8 mouse cellular contexts compared by ENCODE assay signal in genomic region chr13:13516376-13517225, GRCm38 (mm10).
DNase-seq lines count a peak whose midpoint lies in the region; ATAC-seq lines count a peak whose summit lies in the region.

No protein-coding gene starts in this region.

- H3K9me3 ChIP-seq in intestine, embryonic 16.5 days (ENCODE audit: control insufficient read depth, low read length): no peaks in the 10 kb centered on the region
- H3K9me3 ChIP-seq in midbrain, embryonic 10.5 days (replicated peaks): no peaks in the 10 kb centered on the region

- DNase-seq in adipocyte (ENCODE audit: low spot score): peak; percentile 91
- peak; percentile 92 for DNase-seq in embryo, embryonic 10 days (ENCODE audit: low spot score)
- peak; percentile 65 to 83 for DNase-seq in gastrocnemius, postnatal 4 days (ENCODE audit: low spot score in 2 of 2)
- DNase-seq in left cerebral cortex, postnatal 36 days (ENCODE audit: low spot score in 2 of 2): peak; percentile 80 to 82
- DNase-seq in midbrain, embryonic 10.5 days (ENCODE audit: low spot score): peak; percentile 82
- peak; percentile 61 for DNase-seq in right cerebral cortex, postnatal 36 days (ENCODE audit: low spot score in 2 of 2)
- peak; percentile 84 to 90 for DNase-seq in urinary bladder, postnatal 36 days (ENCODE audit: low spot score in 2 of 2)

- no peak overlapping the region for H3K4me2 ChIP-seq in intestine, embryonic 16.5 days (ENCODE audit: low read depth, low read length)

- no peaks in the 10 kb centered on the region for H3K36me3 ChIP-seq in intestine, embryonic 16.5 days (ENCODE audit: control insufficient read depth, insufficient read depth, low read length)
- H3K36me3 ChIP-seq in midbrain, embryonic 10.5 days: no peaks in the 10 kb centered on the region

- H3K27ac ChIP-seq in intestine, embryonic 16.5 days (ENCODE audit: low read length): no peak overlapping the region
- H3K27ac ChIP-seq in midbrain, embryonic 10.5 days (replicated peaks): no peak overlapping the region

- peak; percentile 76; the same call in 1 of the 2 replicates for ATAC-seq in intestine, embryonic 16.5 days

- H3K4me3 ChIP-seq in intestine, embryonic 16.5 days (ENCODE audit: low read length): no peak overlapping the region
- no peak overlapping the region for H3K4me3 ChIP-seq in midbrain, embryonic 10.5 days

- H3K4me1 ChIP-seq in intestine, embryonic 16.5 days (ENCODE audit: control insufficient read depth, insufficient read depth, low read length): no peaks in the 10 kb centered on the region
- H3K4me1 ChIP-seq in midbrain, embryonic 10.5 days: no peaks in the 10 kb centered on the region

- intact Hi-C loops in left cerebral cortex, postnatal 36 days (cut with DNase I): loop anchor here (2.0 kb wide), 1 partner anchor 96 kb away; no protein-coding TSS in a partner anchor

- 44% methylated on average over 17 of the region's 17 CpGs for WGBS in intestine, embryonic 16.5 days
- WGBS in midbrain, embryonic 10.5 days: 52% methylated on average over 17 of the region's 17 CpGs

- no peaks in the 10 kb centered on the region for H3K27me3 ChIP-seq in intestine, embryonic 16.5 days (replicated peaks; ENCODE audit: control insufficient read depth, insufficient read depth, low read length)
- no peaks in the 10 kb centered on the region for H3K27me3 ChIP-seq in midbrain, embryonic 10.5 days (ENCODE audit: low read depth, poor library complexity, severe bottlenecking)

- H3K9ac ChIP-seq in intestine, embryonic 16.5 days (ENCODE audit: low read depth, low read length): no peak overlapping the region
